Mouse (Mus musculus) MEL (cell line): Measurements from ENCODE around the gene Mrps30. TPM values are rescaled to one million over a fixed set of nuclear protein-coding genes. Genes with fewer than 3 reads are reported as not detected.

Experiments used
- DNase-seq: peaks from one replicate; pipeline ENCODE4 v3.0.0; 2011; ENCODE audit warnings: low read depth, low spot score
- H3K27ac ChIP-seq: 2 replicates; pipeline ENCODE4 v1.5.1; 2012; ENCODE audit warnings: low read depth, mild to moderate bottlenecking, control low read depth, low read length, moderate library complexity; ENCODE audit not compliant: control insufficient read depth
- H3K27me3 ChIP-seq, 2 experiments: fragments of 150-350 bp in 1 of 2; sonication (generic) in 1 of 2; 2 replicates each; pipeline ENCODE4 v1.6.1; 2012; ENCODE audit warnings: low read length in 2 of 2, mild to moderate bottlenecking in 2 of 2, improper control_type of control experiment in 1 of 2, moderate library complexity in 1 of 2; ENCODE audit not compliant: insufficient read depth in 2 of 2, control insufficient read depth in 1 of 2
- H3K36me3 ChIP-seq, 2 experiments: 2 replicates each; pipeline ENCODE4 v1.6.1; 2012 to 2014; ENCODE audit warnings: low read length in 2 of 2, improper control_type of control experiment in 1 of 2, inconsistent platforms in 1 of 2, mild to moderate bottlenecking in 1 of 2; ENCODE audit not compliant: insufficient read depth in 2 of 2, control insufficient read depth in 1 of 2
- H3K4me1 ChIP-seq, 2 experiments: fragments of 150-350 bp in 1 of 2; sonication (generic) in 1 of 2; 2 replicates each; pipeline ENCODE4 v1.6.1; 2012; ENCODE audit warnings: low read length in 2 of 2, improper control_type of control experiment in 1 of 2, mild to moderate bottlenecking in 1 of 2; ENCODE audit not compliant: insufficient read depth in 2 of 2, control insufficient read depth in 1 of 2
- H3K4me3 ChIP-seq, 2 experiments: fragments of 150-350 bp in 1 of 2; sonication (generic) in 1 of 2; 2 replicates each; pipeline ENCODE4 v1.5.1; 2012; ENCODE audit warnings: low read depth in 2 of 2, low read length in 2 of 2, mild to moderate bottlenecking in 2 of 2, moderate library complexity in 2 of 2, control low read depth in 1 of 2, improper control_type of control experiment in 1 of 2; ENCODE audit not compliant: control insufficient read depth in 1 of 2, insufficient read depth in 1 of 2
- H3K79me2 ChIP-seq: 2 replicates; pipeline ENCODE4 v1.6.1; 2012; ENCODE audit warnings: mild to moderate bottlenecking, low read length, moderate library complexity; ENCODE audit not compliant: control insufficient read depth, poor library complexity, insufficient read depth
- H3K9ac ChIP-seq: 2 replicates; pipeline ENCODE4 v1.6.1; 2012; ENCODE audit warnings: low read depth, mild to moderate bottlenecking, control low read depth, low read length, moderate library complexity; ENCODE audit not compliant: control insufficient read depth, poor library complexity, severe bottlenecking
- H3K9me3 ChIP-seq: fragments of 150-350 bp; sonication (generic); replicated peaks from 2 replicates; pipeline ENCODE4 v1.6.1; 2012; ENCODE audit warnings: mild to moderate bottlenecking, low read length, improper control_type of control experiment, moderate library complexity; ENCODE audit not compliant: insufficient read depth
- CTCF ChIP-seq, 3 experiments: IDR thresholded peaks in 2 of 3; conservative IDR thresholded peaks in 1 of 3; 2 replicates each; pipeline ENCODE4 v1.5.1; 2011 to 2012; ENCODE audit warnings: low read length in 3 of 3, low read depth in 2 of 3, mild to moderate bottlenecking in 2 of 3, improper control_type of control experiment in 1 of 3, inconsistent platforms in 1 of 3, mixed read lengths in 1 of 3, moderate library complexity in 1 of 3; ENCODE audit not compliant: control insufficient read depth in 1 of 3, insufficient read depth in 1 of 3, poor library complexity in 1 of 3, severe bottlenecking in 1 of 3
- ELF1 ChIP-seq: IDR thresholded peaks from 2 replicates; pipeline ENCODE4 v1.6.1; 2014; ENCODE audit warnings: low read depth, mild to moderate bottlenecking, inconsistent platforms, low read length, improper control_type of control experiment, moderate library complexity
- ETS1 ChIP-seq: IDR thresholded peaks from 2 replicates; pipeline ENCODE4 v1.6.1; 2012; ENCODE audit warnings: low read depth, mild to moderate bottlenecking, inconsistent platforms, low read length, improper control_type of control experiment, moderate library complexity
- GABPA ChIP-seq: IDR thresholded peaks from 2 replicates; pipeline ENCODE4 v1.6.1; 2012; ENCODE audit warnings: low read depth, mild to moderate bottlenecking, inconsistent platforms, low read length, improper control_type of control experiment, moderate library complexity
- HCFC1 ChIP-seq: IDR thresholded peaks from 2 replicates; pipeline ENCODE4 v1.6.1; 2012; ENCODE audit warnings: low read depth, mild to moderate bottlenecking, inconsistent platforms, low read length, improper control_type of control experiment, moderate library complexity
- MAX ChIP-seq: IDR thresholded peaks from 2 replicates; pipeline ENCODE4 v1.6.1; 2011; ENCODE audit warnings: low read length, improper control_type of control experiment
- MAZ ChIP-seq: IDR thresholded peaks from 2 replicates; pipeline ENCODE4 v1.6.1; 2012; ENCODE audit warnings: low read depth, mild to moderate bottlenecking, inconsistent platforms, low read length, improper control_type of control experiment
- MEF2A ChIP-seq: IDR thresholded peaks from 2 replicates; pipeline ENCODE4 v1.6.1; 2014; ENCODE audit warnings: low read depth, mild to moderate bottlenecking, inconsistent platforms, low read length, improper control_type of control experiment; ENCODE audit not compliant: poor library complexity, insufficient replicate concordance, severe bottlenecking; ENCODE audit errors: extremely low read depth
- MYC ChIP-seq: IDR thresholded peaks from 2 replicates; pipeline ENCODE4 v1.6.1; 2011; ENCODE audit warnings: low read depth, mild to moderate bottlenecking, low read length, improper control_type of control experiment, moderate library complexity
- POLR2AphosphoS2 ChIP-seq: IDR thresholded peaks from 2 replicates; pipeline ENCODE4 v1.6.1; 2011; ENCODE audit warnings: low read length, improper control_type of control experiment
- POLR2AphosphoS5 ChIP-seq: IDR thresholded peaks from 2 replicates; pipeline ENCODE4 v1.6.1; 2012; ENCODE audit warnings: low read depth, borderline replicate concordance, mild to moderate bottlenecking, inconsistent platforms, low read length, moderate library complexity, mixed read lengths
- RAD21 ChIP-seq: IDR thresholded peaks from 2 replicates; pipeline ENCODE4 v1.6.1; 2011; ENCODE audit warnings: mild to moderate bottlenecking, low read depth, low read length, improper control_type of control experiment
- SMC3 ChIP-seq: IDR thresholded peaks from 2 replicates; pipeline ENCODE4 v1.6.1; 2011; ENCODE audit warnings: low read depth, low read length, improper control_type of control experiment
- TAL1 ChIP-seq: IDR thresholded peaks from 2 replicates; pipeline ENCODE4 v1.6.1; 2012; ENCODE audit warnings: mild to moderate bottlenecking, inconsistent platforms, low read length, moderate library complexity, mixed read lengths
- TBP ChIP-seq: IDR thresholded peaks from 2 replicates; pipeline ENCODE4 v1.8.0; 2011; ENCODE audit warnings: low read depth, low read length, improper control_type of control experiment
- TCF12 ChIP-seq: IDR thresholded peaks from 2 replicates; pipeline ENCODE4 v1.6.1; 2014; ENCODE audit warnings: low read depth, mild to moderate bottlenecking, inconsistent platforms, low read length, improper control_type of control experiment, moderate library complexity
- USF1 ChIP-seq: IDR thresholded peaks from 2 replicates; pipeline ENCODE4 v1.6.1; 2014; ENCODE audit warnings: low read depth, mild to moderate bottlenecking, inconsistent platforms, low read length, improper control_type of control experiment, moderate library complexity
- USF2 ChIP-seq, 2 experiments: IDR thresholded peaks; 2 replicates each; pipeline ENCODE4 v1.6.1; 2011 to 2012; ENCODE audit warnings: improper control_type of control experiment in 2 of 2, low read length in 2 of 2, borderline replicate concordance in 1 of 2, inconsistent platforms in 1 of 2, low read depth in 1 of 2, mild to moderate bottlenecking in 1 of 2; ENCODE audit not compliant: insufficient read depth in 1 of 2
- ZC3H11A ChIP-seq: IDR thresholded peaks from 2 replicates; pipeline ENCODE4 v1.6.1; 2012; ENCODE audit warnings: low read depth, mild to moderate bottlenecking, inconsistent platforms, low read length, improper control_type of control experiment
- ZKSCAN1 ChIP-seq: IDR thresholded peaks from 2 replicates; pipeline ENCODE4 v1.6.1; 2012; ENCODE audit warnings: low read depth, mild to moderate bottlenecking, inconsistent platforms, low read length, improper control_type of control experiment, moderate library complexity
- ZMIZ1 ChIP-seq: IDR thresholded peaks from 2 replicates; pipeline ENCODE4 v1.6.1; 2012; ENCODE audit warnings: low read depth, mild to moderate bottlenecking, inconsistent platforms, low read length, improper control_type of control experiment, moderate library complexity
- polyA plus RNA-seq, 2 experiments: library from polyadenylated mRNA; stranded (reverse) in 1 of 2; unstranded in 1 of 2; fragments of >175 nt in 1 of 2; fragments of >200 nt in 1 of 2; gene quantifications; 2 replicates each; pipeline versions ENCODE4 v1.2.1 to v1.2.4; 2012; ENCODE audit warnings: low replicate concordance in 2 of 2, low read depth in 1 of 2; ENCODE audit not compliant: insufficient read length in 2 of 2, insufficient read depth in 1 of 2, missing spikeins in 1 of 2
- total RNA-seq: library from RNA; depleted of rRNA; stranded (reverse); fragments of 300-350 nt; gene quantifications from 2 replicates; pipeline ENCODE4 v1.2.3, GENCODE M21; 2012

Gene Mrps30
- total and polyA plus RNA-seq, 3 experiments, result 34.3 to 35.8 TPM; not detected in 1

GRCm38 (mm10) chr13:118411297-118411992, 24.4 kb upstream of the Mrps30 start:
- no peak for DNase-seq
- Histone ChIP-seq H3K4me3 (no peak overlapping the region), H3K36me3 (no peaks in the 10 kb centered on the region), H3K4me1 (no peaks in the 10 kb centered on the region), H3K9me3 (no peaks in the 10 kb centered on the region), H3K9ac (no peak overlapping the region), H3K27me3 (peaks cover 0 to 12% of the 10 kb centered on the region in 2 experiments; a peak in 3 of 4 replicates), H3K27ac (no peak overlapping the region), H3K79me2 (no peaks in the 10 kb centered on the region)
- TF ChIP-seq USF2 (IDR thresholded peaks at IDR 0.05; ENCODE audit: borderline replicate concordance in 1 of 2, insufficient read depth in 1 of 2, low read depth in 1 of 2, low read length in 2 of 2) (no peak), TAL1 (no peak), POLR2AphosphoS2 (no peak), TBP (no peak), MAX (no peak), MEF2A (no peak), ETS1 (no peak), POLR2AphosphoS5 (no peak), CTCF (IDR thresholded peaks at IDR 0.05 in 2 of 3, conservative IDR thresholded peaks at IDR 0.05 in 1 of 3; ENCODE audit: control insufficient read depth in 1 of 3, insufficient read depth in 1 of 3, low read depth in 2 of 3, low read length in 3 of 3, poor library complexity in 1 of 3, severe bottlenecking in 1 of 3) (no peak), MAZ (no peak), ZMIZ1 (no peak), USF1 (no peak), ELF1 (no peak), GABPA (no peak), TCF12 (no peak)

GRCm38 (mm10) chr13:118403544-118403943, 16.5 kb upstream of the Mrps30 start:
- Histone ChIP-seq H3K4me1 (no peaks in the 10 kb centered on the region), H3K79me2 (no peaks in the 10 kb centered on the region), H3K36me3 (no peaks in the 10 kb centered on the region), H3K9me3 (no peaks in the 10 kb centered on the region), H3K27me3 (peaks cover 2 to 10% of the 10 kb centered on the region in 2 experiments; a peak in 3 of 4 replicates), H3K27ac (no peak overlapping the region), H3K9ac (no peak overlapping the region), H3K4me3 (no peak overlapping the region)
- TF ChIP-seq RAD21, result peak; percentile 97
- no peak for TF ChIP-seq HCFC1
- TF ChIP-seq ZC3H11A, result peak; percentile 82
- TF ChIP-seq MEF2A, result no peak
- peak in 2 of 3 experiments; percentile 37 to 83; a peak in 5 of 6 replicates for TF ChIP-seq CTCF (IDR thresholded peaks at IDR 0.05 in 2 of 3, conservative IDR thresholded peaks at IDR 0.05 in 1 of 3; ENCODE audit: control insufficient read depth in 1 of 3, insufficient read depth in 1 of 3, low read depth in 2 of 3, low read length in 3 of 3, poor library complexity in 1 of 3, severe bottlenecking in 1 of 3)
- peak; percentile 78 for TF ChIP-seq SMC3
- TF ChIP-seq ZKSCAN1, result no peak
- TF ChIP-seq MYC, result no peak
- peak; percentile 70 for DNase-seq
